Mouse (Mus musculus) WW6 (cell line): ENCODE results near the gene Pfkp.

Experiments used
- DNase-seq: peaks from one replicate; pipeline ENCODE4 v3.0.0-alpha.2; 2013; ENCODE audit warnings: low read depth, low spot score

The Pfkp gene

DNA sequence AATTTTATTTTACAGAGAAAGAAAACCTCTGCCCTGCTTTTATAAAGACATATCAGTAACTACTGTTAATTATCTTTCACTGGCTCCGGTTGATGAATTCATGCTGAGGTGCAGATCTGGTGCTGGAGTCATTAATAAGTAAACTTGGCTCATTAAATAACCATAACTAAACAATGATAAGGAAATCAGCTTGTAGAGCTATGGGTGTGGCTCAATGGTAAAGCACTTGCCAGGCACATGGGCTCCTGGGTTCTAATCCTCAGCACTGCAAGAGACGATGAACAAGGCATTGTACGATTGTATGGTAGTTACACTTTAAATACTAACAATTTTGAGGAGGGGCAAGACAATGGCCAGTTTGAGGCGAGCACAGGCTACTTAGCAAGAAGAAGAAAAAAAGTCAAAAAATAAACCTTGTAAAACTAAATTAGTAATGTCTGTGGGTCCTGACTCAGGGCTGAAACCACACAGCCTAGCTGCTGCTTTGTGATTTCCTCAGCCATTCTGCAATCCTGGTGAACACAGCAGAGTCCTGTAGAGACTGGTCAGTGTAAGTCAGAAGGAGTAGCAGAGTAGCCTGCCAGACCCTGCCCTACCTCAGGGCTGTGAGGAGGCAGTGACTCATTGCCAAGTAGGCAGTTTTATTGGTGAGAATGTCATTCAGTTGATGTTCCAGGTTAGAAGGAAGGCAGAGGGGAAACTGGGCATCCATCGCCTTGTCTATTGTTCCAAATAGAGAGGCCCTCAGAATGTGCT is 34.7 kb downstream of the Pfkp start:
- DNase-seq = no peak

DNA sequence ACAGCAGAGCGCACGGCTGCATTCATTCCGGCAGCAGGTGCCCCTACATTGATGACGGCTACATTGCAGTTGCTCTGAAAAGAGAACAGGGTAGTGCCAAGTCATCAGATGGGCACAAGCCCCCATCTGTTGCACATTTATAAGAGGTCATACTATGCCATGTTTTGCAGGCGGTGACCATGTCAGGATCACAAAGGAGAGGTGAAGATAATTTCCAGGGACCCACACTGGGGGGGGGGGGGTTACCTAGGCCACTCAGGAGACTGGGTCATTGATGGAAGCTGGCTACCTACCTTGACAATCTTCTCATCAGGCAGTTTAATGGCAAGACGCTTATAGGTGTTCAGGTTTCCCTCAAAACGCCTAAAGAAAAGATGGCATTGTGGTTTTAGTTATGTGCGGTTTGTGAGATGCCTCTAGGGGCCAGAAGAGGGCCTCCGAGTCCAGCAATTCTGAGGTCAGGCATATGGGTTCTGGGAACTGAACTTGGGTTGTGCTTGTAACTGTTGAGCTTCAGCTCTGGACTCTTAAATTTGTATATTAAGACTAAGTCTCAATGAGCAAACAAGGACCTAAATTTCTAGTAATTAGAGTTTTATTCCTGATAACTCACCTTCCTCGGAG is 45.7 kb downstream of the Pfkp start:
- no peak for DNase-seq

DNA sequence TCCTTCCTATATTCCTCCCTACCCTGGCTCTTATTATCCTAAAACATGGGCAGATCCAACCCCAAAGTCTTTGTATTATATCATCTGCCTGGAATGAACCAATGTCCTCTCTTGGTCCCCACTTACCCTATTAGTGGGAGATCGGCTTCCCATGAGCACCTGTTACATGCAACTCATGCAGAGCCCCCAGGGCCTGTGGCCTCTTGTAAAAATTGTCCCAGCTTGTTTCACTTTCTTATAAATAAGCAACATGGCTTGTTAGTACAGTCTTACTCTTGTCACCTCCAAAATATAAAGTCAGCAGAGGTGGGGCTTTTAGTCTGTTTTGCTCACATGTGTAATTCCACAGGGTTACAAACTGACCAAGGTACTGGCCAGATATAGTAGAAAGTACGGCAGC is 46.9 kb downstream of the Pfkp start:
- DNase-seq = no peak

DNA sequence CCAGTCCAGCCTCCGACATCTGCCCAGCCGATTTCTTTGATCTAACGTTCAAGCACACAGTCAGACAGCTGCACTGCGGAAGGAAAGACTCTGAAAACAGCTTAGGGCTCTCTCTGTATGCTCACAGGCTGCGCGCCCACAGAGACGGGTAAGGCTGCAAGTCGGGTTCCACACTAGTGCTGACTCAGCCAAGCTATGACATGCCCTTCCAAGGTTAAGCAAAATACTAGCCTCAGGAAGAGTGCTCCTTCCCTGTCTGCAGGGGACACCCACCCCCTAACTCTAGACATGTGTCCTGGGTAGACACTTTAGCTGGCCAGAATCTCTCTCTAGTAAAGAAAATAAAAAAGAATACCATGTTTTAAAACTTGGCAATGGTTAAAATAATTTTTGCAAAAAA is 48.0 kb downstream of the Pfkp start:
- DNase-seq = no peak

DNA sequence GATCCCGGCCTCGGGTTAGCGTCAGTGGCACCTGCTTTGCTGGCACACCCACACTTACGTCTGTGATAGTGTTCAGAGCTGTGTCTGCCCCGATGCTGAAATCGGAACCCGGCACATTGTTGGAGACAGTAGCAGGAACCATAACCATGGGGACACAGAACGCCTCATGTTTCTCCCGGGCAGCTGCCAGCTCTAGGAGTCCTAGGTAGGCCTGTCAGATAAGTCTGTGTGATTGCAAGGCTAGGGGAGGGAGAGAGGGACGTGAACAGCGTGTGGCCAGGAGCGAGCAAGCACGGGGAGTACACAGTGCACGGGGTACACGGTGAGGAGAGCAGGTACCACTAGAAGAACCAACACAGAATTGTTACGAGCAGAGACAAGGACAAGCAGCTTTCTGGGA is 50.8 kb downstream of the Pfkp start:
- DNase-seq = no peak

DNA sequence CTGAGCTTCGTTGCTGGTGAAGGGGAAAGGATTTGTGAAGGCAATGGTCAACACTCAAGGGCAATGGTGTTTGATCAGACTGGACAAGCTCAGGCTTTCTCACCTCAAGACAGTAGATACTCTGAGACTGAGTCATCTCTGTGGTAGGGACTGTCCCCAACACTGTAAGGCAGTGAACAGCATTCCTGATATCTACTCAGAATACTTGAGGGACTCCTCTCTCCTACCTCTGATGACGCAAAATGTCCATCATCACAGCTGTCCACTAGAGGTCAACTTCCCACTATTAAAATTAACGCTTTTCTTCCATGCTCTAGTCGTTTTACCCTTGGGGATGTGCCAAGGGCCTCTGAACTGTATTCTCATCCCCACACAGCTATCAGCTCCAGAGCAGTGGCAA is 53.2 kb downstream of the Pfkp start:
- DNase-seq = no peak

DNA sequence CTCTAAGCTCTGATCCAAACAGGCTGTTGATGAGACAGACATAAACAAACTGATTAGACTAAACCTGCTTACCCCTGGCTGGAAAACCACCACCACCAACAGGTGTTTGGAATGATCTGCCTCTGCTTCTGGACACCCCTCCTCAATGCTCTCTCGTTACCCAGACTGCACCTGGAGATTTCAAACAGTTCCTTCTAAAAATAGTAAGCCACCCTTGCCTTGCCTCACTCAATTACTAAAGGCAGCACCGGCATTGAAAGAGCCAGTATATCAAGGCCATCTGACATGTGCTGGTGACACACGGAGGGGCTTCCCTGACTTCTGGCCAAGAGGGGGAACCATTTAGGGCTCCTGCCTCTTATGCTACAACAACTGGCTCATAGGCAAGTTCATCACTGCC is 57.7 kb downstream of the Pfkp start:
- no peak for DNase-seq

DNA sequence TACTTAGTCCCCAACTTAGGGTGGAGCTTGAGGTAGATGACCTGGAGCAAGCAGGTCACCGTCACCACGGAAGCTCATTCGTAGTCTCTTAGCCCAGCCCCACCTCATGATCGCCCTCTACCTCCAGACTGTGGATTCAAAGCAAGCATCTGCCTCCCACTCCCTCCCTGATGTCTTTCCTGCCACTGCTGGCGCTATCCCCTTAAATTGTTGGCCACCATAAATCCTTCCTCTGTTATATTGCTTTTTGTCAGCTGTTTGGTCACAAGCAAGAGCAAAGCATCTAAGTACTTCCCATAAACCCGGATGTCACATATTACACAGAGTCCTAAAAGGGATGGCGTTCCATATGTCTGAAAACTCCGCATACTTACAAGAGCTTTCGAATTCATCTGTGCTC is 62.6 kb downstream of the Pfkp start:
- DNase-seq = no peak

DNA sequence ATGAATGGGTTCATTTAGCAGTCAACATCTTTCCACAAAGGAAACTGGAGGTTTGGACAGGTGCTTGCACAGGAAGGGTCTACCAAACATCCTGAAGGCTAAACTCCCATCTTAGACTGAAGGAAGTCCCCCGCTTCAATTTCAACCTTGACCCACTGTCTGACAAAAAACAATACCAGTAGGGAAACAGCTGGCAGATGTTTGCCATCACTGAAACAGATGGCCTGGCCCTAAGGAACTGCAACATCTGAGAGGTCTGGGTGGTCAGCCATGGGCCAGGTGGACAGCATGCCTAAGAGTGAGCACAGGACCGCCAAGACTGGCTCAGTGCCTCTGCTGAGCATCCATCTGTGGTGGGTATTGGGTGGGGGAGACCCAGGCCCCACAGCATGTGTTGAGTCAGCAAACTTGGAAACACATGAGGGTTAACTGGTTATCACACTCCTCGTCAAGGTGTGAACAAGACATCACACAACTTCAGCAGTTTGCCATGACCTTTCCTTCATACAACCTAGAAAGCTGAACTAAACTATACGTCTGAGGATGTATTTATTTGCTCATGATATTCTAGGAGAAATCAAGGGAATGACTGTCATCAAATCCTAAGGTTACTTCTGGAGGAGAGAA is 65.0 kb downstream of the Pfkp start:
- DNase-seq = no peak

DNA sequence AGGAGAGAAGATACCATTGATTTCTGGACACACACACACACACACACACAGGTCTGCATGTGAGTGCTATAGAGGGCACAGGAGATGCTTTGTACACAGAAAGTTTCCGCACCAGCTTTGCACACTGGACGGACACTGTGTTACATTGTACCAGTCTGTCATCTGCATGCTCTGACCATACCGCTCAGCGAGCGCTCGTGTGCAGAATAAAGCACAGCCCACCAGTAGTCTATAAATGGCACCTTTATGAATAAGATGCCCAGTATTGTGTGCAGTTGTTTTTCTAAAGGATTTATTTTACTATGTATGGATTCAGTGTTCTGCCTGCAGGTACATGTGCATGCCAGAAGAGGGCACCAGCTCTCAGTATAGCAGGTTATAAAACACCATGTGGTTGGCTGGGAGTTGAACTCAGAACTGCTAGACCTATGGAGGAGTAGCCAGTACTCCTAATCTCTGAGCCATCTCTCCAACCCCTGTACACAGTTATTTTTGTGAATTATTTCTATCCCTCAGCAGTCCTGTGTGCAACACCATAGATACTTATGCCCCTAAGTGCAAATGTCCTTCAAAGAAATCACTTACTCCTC is 72.6 kb downstream of the Pfkp start:
- DNase-seq = no peak

DNA sequence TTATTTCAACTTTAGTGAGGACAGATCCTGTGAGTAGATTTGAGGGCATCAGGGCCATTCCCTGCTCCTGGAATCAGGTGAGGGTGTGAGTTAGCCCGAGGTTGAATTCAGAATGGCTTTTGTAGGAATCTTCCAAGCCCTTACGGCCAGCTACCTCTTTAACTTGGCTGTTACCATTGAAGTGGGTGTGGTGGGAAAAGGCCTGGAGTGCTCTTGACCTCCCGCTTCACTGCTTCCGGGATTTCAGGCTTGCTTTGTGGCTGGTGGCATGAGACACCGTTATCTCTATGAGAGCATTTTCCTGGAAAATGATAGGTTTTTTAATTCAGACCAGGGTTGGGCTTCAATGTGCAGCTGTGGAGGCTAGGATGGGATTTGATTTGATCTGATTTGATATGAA is 83.0 kb downstream of the Pfkp start:
- no peak for DNase-seq

DNA sequence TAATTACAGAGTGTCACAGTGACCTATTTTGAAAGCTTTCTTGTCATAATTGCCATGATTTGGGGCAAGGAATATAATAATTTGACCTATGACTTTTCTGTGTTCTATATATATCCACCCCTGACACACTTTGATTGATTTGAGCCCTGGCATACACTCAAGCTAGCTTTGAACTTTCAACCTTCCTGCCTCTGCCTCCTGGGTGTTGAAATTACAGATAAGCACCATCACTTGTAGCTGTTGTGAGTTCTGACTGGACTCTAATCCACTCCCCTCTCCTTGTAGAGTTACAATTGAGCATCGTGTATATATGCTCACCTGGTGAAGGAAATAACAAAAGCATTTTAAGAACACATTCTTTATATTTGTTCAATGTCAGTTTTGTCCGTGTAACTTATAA is 86.2 kb downstream of the Pfkp start:
- no peak for DNase-seq

DNA sequence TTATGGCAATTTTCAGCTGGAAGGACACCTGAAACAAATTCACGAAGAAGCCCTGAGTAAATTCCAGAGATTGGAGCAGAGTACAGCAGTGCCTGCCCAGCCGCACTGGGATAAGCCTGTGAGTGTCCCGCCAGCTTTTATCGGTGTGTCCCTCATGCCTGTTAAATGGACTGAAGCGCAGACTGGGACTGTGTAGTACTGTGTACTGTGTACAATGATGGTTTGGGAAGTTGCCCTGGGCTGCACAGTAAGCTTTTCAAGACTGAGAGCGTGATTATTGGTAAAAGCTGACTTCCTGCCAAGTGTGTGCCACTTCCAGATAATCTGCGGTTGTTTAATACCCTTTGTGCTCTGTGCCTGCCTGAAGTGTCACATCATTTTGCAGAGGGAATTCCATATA is 90.8 kb downstream of the Pfkp start:
- DNase-seq = no peak

DNA sequence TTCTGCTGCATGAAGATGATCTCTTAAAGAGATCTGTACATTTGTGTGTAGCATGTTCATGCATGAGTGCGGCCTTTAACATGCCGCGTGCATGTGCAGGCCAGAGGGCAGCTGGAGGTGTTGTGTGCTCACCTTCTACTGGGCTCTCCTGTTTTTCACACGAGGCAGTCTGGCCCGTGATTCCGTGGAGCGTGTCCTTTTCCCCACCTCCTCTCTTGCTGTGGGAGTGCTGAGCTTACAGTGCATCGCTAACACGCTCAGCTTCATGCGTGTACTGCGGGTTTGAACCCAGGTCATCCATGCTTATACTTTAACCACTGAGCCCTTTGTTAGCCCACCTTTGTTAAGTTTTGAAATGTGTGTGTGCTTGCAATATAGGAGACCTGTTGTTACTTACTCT is 92.9 kb downstream of the Pfkp start:
- no peak for DNase-seq

DNA sequence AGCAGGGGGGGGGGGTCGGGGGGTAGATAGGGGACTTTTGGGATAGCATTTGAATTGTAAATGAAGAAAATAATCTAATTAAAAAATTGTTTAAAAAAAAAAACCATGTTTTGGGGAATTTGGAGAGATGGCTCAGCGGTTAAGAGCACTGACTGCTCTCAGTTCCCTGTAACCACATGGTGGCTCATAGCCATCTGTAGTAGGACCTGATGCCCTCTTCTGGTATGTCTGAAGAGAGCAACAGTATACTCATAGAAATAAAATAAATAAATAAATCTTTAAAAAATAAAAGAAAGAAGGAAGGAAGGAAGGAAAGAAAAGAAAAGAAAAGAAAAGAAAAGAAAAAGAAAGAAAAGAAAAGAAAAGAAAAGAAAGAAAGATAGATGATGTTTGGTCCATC is 94.9 kb downstream of the Pfkp start:
- DNase-seq = no peak

DNA sequence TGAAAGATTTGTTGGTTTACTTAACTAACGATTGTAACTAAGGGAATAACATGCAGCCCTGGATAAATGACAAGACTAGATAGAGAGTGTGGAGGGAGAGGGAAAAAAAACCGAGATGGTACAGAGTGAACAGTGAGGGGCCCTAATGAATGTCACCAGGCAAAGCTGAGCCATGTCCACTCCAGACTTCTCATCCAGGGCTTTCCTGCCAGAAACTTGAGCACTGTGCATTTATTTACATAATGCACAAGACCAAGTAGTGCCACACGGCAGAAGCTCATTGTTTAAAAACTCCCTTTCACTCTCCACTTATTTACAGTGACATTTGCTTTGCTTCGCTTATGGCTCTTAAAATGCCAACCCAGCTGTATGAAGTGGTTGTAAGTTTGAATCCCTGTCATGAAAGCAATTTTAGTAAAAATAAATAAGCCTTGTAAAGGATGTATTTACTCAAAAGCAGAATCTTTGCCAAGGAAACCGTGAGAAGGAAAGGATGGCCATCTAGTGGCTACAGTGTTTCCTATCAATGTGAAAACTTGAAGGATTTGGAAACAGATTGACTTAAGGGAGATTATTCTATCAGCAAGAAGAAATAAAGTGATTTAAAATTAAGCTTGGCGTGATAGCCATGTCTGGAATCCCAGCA is 113.2 kb downstream of the Pfkp start:
- DNase-seq = no peak

DNA sequence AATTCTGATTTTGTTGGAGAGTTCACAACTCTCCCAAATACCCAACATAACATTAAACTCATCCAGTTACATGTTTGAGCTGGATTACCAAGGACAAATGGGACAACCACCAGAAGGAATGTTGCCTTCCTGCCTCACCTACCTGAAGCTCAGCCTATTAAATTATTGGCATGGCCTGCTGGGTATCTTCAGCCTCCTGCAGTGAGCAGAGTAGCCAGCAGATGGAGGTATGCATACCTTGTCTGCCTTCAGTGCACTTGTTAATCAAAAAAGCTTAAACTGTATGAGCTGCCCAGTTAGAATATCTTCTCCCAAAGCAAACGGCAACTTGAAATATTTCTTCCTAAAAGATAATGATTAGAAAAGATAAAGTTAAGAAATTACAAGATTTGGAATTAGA is 115.9 kb downstream of the Pfkp start:
- no peak for DNase-seq
